ENCODE assay signal across 9 mouse cellular contexts in the genomic region with DNA sequence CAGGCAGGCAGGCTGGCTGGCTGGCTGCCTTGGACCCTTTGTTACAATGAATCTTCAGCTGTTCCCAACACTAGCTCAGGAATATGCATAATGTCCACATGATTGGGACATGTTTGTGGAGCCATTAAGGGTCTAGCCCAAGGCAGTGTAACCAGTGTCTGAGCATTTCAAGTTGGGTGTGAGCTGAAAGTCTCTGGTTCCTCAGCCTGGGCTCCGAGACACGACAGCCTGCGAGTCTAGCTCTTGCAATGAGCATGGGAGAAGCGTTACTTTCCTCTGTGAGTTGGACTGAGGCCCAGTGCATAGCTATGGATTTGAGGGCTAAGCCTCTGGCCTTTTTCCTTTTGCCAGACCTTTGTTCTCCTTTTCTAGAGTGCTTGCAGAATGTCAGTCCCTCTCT. TPM values are rescaled to one million over a fixed set of nuclear protein-coding genes. Genes with fewer than 3 reads are reported as not detected.
DNase-seq lines count a peak whose midpoint lies in the region; ATAC-seq and TF ChIP-seq lines count a peak whose summit lies in the region.
"Had no signal": no experiment of that assay in that cellular context is flagged by ENCODE, and none has a peak within 500 bp of the region (broad histone marks: within the 10 kb centered on the region; RNA-seq: fewer than 3 reads in every experiment).

No protein-coding gene starts in this region.

- no peak overlapping the region for H3K4me3 ChIP-seq in heart, embryonic 12.5 days
- no peak overlapping the region for H3K4me3 ChIP-seq in ES-Bruce4 (ENCODE audit: low read depth, low read length)
- H3K4me3 ChIP-seq in forebrain, embryonic 10.5 days = no peak overlapping the region
- no peak overlapping the region for H3K4me3 ChIP-seq in limb, embryonic 12.5 days (replicated peaks)
- H3K4me3 ChIP-seq: liver, embryonic 13.5 days had no signal

- intact Hi-C loops in gastrocnemius, postnatal 36 days (cut with DNase I) = no loop called here

- no peak for DNase-seq in heart, adult 9 months (ENCODE audit: low spot score in 2 of 2)
- peak; percentile 30 for DNase-seq in forebrain, embryonic 10.5 days (ENCODE audit: extremely low spot score, low spot score)
- DNase-seq in gastrocnemius, postnatal 36 days = no peak
- DNase-seq in gastrocnemius, adult 18-20 months (ENCODE audit: low spot score) = no peak
- DNase-seq in cerebellum, postnatal 4 days (ENCODE audit: low spot score in 2 of 2) = no peak

- no peaks in the 10 kb centered on the region for H3K27me3 ChIP-seq in heart, embryonic 12.5 days (replicated peaks)
- no peaks in the 10 kb centered on the region for H3K27me3 ChIP-seq in ES-Bruce4 (ENCODE audit: control insufficient read depth, insufficient read depth, low read length, poor library complexity, severe bottlenecking)
- H3K27me3 ChIP-seq in forebrain, embryonic 10.5 days (ENCODE audit: poor library complexity, severe bottlenecking) = no peaks in the 10 kb centered on the region
- no peaks in the 10 kb centered on the region for H3K27me3 ChIP-seq in limb, embryonic 12.5 days
- H3K27me3 ChIP-seq: liver, embryonic 13.5 days had no signal

- no peak for TF ChIP-seq CTCF in ES-Bruce4 (IDR thresholded peaks at IDR 0.05; ENCODE audit: low read depth, low read length)

- peaks cover 46% of the 10 kb centered on the region for H3K4me1 ChIP-seq in heart, embryonic 12.5 days (replicated peaks)
- H3K4me1 ChIP-seq in ES-Bruce4 (ENCODE audit: control insufficient read depth, insufficient read depth, low read length) = peaks cover 5% of the 10 kb centered on the region
- peaks cover 63% of the 10 kb centered on the region for H3K4me1 ChIP-seq in forebrain, embryonic 10.5 days
- peaks cover 22% of the 10 kb centered on the region for H3K4me1 ChIP-seq in limb, embryonic 12.5 days (replicated peaks)

- TF ChIP-seq POLR2A in ES-Bruce4 (IDR thresholded peaks at IDR 0.05; ENCODE audit: insufficient read depth, low read length) = no peak

- no peaks in the 10 kb centered on the region for H3K9me3 ChIP-seq in heart, embryonic 12.5 days (replicated peaks)
- no peaks in the 10 kb centered on the region for H3K9me3 ChIP-seq in ES-Bruce4 (replicated peaks; ENCODE audit: control insufficient read depth, insufficient read depth, low read length, poor library complexity, severe bottlenecking)
- H3K9me3 ChIP-seq in forebrain, embryonic 10.5 days = no peaks in the 10 kb centered on the region; the same call in 1 of the 2 replicates
- H3K9me3 ChIP-seq in limb, embryonic 12.5 days = no peaks in the 10 kb centered on the region
- H3K9me3 ChIP-seq: liver, embryonic 13.5 days had no signal

- no peaks in the 10 kb centered on the region for H3K36me3 ChIP-seq in heart, embryonic 12.5 days
- peaks cover 4% of the 10 kb centered on the region; the same call in 1 of the 2 replicates for H3K36me3 ChIP-seq in ES-Bruce4 (ENCODE audit: control insufficient read depth, insufficient read depth, low read length, poor library complexity, severe bottlenecking)
- peaks cover 9% of the 10 kb centered on the region for H3K36me3 ChIP-seq in forebrain, embryonic 10.5 days (replicated peaks)
- H3K36me3 ChIP-seq in limb, embryonic 12.5 days = no peaks in the 10 kb centered on the region
- H3K36me3 ChIP-seq: liver, embryonic 13.5 days had no signal

- 0 out of 2 replicates have a peak overlapping the region, but pooled peaks have one; percentile 5 for H3K9ac ChIP-seq in heart, embryonic 12.5 days
- no peak overlapping the region for H3K9ac ChIP-seq in ES-Bruce4 (ENCODE audit: low read depth, poor library complexity, severe bottlenecking)
- H3K9ac ChIP-seq in limb, embryonic 12.5 days (replicated peaks) = no peak overlapping the region
- H3K9ac ChIP-seq: liver, embryonic 13.5 days had no signal

- no peak for TF ChIP-seq EP300 in ES-Bruce4 (IDR thresholded peaks at IDR 0.05; ENCODE audit: insufficient read depth, low read depth, low read length)

- no peak overlapping the region for H3K4me2 ChIP-seq in heart, embryonic 12.5 days
- no peak overlapping the region for H3K4me2 ChIP-seq in limb, embryonic 12.5 days
- H3K4me2 ChIP-seq: liver, embryonic 13.5 days had no signal

- H3K27ac ChIP-seq in heart, embryonic 12.5 days (ENCODE audit: poor library complexity, severe bottlenecking) = peak overlapping the region; percentile 66
- peak overlapping the region; percentile 38; the same call in 1 of the 2 replicates for H3K27ac ChIP-seq in ES-Bruce4 (ENCODE audit: insufficient read depth, low read length)
- peak overlapping the region; percentile 87 for H3K27ac ChIP-seq in forebrain, embryonic 10.5 days
- peak overlapping the region; percentile 84 for H3K27ac ChIP-seq in limb, embryonic 12.5 days
- H3K27ac ChIP-seq: liver, embryonic 13.5 days had no signal

- WGBS in heart, embryonic 12.5 days = 35% methylated on average over 4 of the region's 4 CpGs
- 36% methylated on average over 4 of the region's 4 CpGs for WGBS in forebrain, embryonic 10.5 days
- WGBS in limb, embryonic 12.5 days = 54% methylated on average over 4 of the region's 4 CpGs

- no peak for ATAC-seq in heart, embryonic 12.5 days (ENCODE audit: insufficient number of reproducible peaks, low FRiP score)
- no peak for ATAC-seq in limb, embryonic 12.5 days (ENCODE audit: insufficient number of reproducible peaks, insufficient read depth, low FRiP score, low TSS enrichment, low read depth)

RNA-seq across cellular contexts. Expression of a gene that starts 35.6 kb away (rescaled TPM):
- 22.0 and 22.7 TPM in 2 replicates for polyA plus RNA-seq in heart, embryonic 12.5 days (2016; fragmentation: Nextera tagmentation; extraction: Ambion mirVana)
- 42.5 and 50.0 TPM in 2 replicates for polyA plus RNA-seq in ES-Bruce4 (2011; ENCODE audit: insufficient read depth, insufficient read length, low read depth, missing spikeins)
- polyA plus RNA-seq in forebrain, embryonic 10.5 days (2016; fragmentation: Nextera tagmentation; extraction: Ambion mirVana) = 11.6 and 11.9 TPM in 2 replicates
- polyA plus RNA-seq in limb, embryonic 12.5 days (2016; fragmentation: Nextera tagmentation; extraction: Ambion mirVana) = 10.4 and 11.1 TPM in 2 replicates
- 10 to 100 TPM; 11.8 to 14.8 TPM for total RNA-seq in gastrocnemius, postnatal 36 days (2021)
- total RNA-seq in gastrocnemius, adult 18-20 months (2021) = 10 to 100 TPM; 15.1 to 20.0 TPM
